Mouse (Mus musculus): Measurements from ENCODE around the gene Marveld1. TPM values are rescaled to one million over a fixed set of nuclear protein-coding genes. Genes with fewer than 3 reads are reported as not detected.

Marveld1 gene
- polyA plus RNA-seq, 1 experiment from 2014 or later = 7.3 TPM

Other genes with a start within 250 kb of the Marveld1 start
- gene Pgam1, start 235.5 kb upstream of the Marveld1 start, polyA plus RNA-seq (2015; fragmentation: Nextera tagmentation; extraction: Ambion mirVana) = 694 and 741 TPM in 2 replicates
- gene Exosc1, start 214.0 kb upstream of the Marveld1 start, polyA plus RNA-seq (2015; fragmentation: Nextera tagmentation; extraction: Ambion mirVana) = 40.2 and 45.3 TPM in 2 replicates
- gene Zdhhc16, start 213.9 kb upstream of the Marveld1 start, polyA plus RNA-seq (2015; fragmentation: Nextera tagmentation; extraction: Ambion mirVana) = 53.7 and 59.2 TPM in 2 replicates
- 20.7 and 24.5 TPM in 2 replicates for gene Mms19, start 166.2 kb upstream of the Marveld1 start, polyA plus RNA-seq (2015; fragmentation: Nextera tagmentation; extraction: Ambion mirVana)
- gene Ubtd1, start 165.6 kb upstream of the Marveld1 start, polyA plus RNA-seq (2015; fragmentation: Nextera tagmentation; extraction: Ambion mirVana) = 17.1 and 18.5 TPM in 2 replicates
- not detected in 2 replicates for gene Ankrd2, start 111.4 kb upstream of the Marveld1 start, polyA plus RNA-seq (2015; fragmentation: Nextera tagmentation; extraction: Ambion mirVana)
- 0.49 and 0.67 TPM in 2 replicates for gene Hoga1, start 101.8 kb upstream of the Marveld1 start, polyA plus RNA-seq (2015; fragmentation: Nextera tagmentation; extraction: Ambion mirVana)
- not detected in 2 replicates for gene 4933411K16Rik, start 95.2 kb upstream of the Marveld1 start, polyA plus RNA-seq (2015; fragmentation: Nextera tagmentation; extraction: Ambion mirVana)
- 9.1 and 10.6 TPM in 2 replicates for gene Morn4, start 61.0 kb upstream of the Marveld1 start, polyA plus RNA-seq (2015; fragmentation: Nextera tagmentation; extraction: Ambion mirVana)
- gene Pi4k2a, start 56.9 kb upstream of the Marveld1 start, polyA plus RNA-seq (2015; fragmentation: Nextera tagmentation; extraction: Ambion mirVana) = 8.5 and 14.3 TPM in 2 replicates
- gene Avpi1, start 18.3 kb upstream of the Marveld1 start, polyA plus RNA-seq (2015; fragmentation: Nextera tagmentation; extraction: Ambion mirVana) = 33.4 and 37.2 TPM in 2 replicates
- 22.8 and 25.1 TPM in 2 replicates for gene Zfyve27, start 16.6 kb downstream of the Marveld1 start, polyA plus RNA-seq (2015; fragmentation: Nextera tagmentation; extraction: Ambion mirVana)
- gene Sfrp5, start 54.9 kb downstream of the Marveld1 start, polyA plus RNA-seq (2015; fragmentation: Nextera tagmentation; extraction: Ambion mirVana) = 3.1 and 3.5 TPM in 2 replicates
- 0.21 and 0.33 TPM in 2 replicates for gene Golga7b, start 100.2 kb downstream of the Marveld1 start, polyA plus RNA-seq (2015; fragmentation: Nextera tagmentation; extraction: Ambion mirVana)

Data from heart, embryonic 16.5 days (tissue).